Mouse (Mus musculus) hindbrain, embryonic 15.5 days (tissue): ENCODE data around the gene BC052040. TPM values are rescaled to one million over a fixed set of nuclear protein-coding genes. Genes with fewer than 3 reads are reported as not detected.

Source experiments
- ATAC-seq: fragments of 200-750 bp; cut with Nextera tagmentation; 2 replicates; pipeline ENCODE4 v1.8.0; 2017; ENCODE audit warnings: low read depth, moderate number of reproducible peaks, moderate TSS enrichment; ENCODE audit not compliant: low FRiP score
- H3K27ac ChIP-seq: fragments of 300-500 bp; sonication (generic); replicated peaks from 2 replicates; pipeline ENCODE4 v1.5.1; 2015; ENCODE audit warnings: mild to moderate bottlenecking, inconsistent platforms
- H3K27me3 ChIP-seq: fragments of 300-500 bp; sonication (generic); 2 replicates; pipeline ENCODE4 v1.6.1; 2015; ENCODE audit warnings: control low read depth, inconsistent platforms
- H3K36me3 ChIP-seq: fragments of 300-500 bp; sonication (generic); 2 replicates; pipeline ENCODE4 v1.6.1; 2015; ENCODE audit warnings: control low read depth, inconsistent platforms
- H3K4me1 ChIP-seq: fragments of 300-500 bp; sonication (generic); replicated peaks from 2 replicates; pipeline ENCODE4 v1.6.1; 2015; ENCODE audit warnings: control low read depth, inconsistent platforms
- H3K4me2 ChIP-seq: fragments of 300-500 bp; sonication (generic); 2 replicates; pipeline ENCODE4 v1.6.1; 2015; ENCODE audit warnings: moderate library complexity, mild to moderate bottlenecking, inconsistent platforms
- H3K4me3 ChIP-seq: fragments of 300-500 bp; sonication (generic); 2 replicates; pipeline ENCODE4 v1.5.1; 2015; ENCODE audit warnings: mild to moderate bottlenecking, inconsistent platforms
- H3K9ac ChIP-seq: fragments of 300-500 bp; sonication (generic); 2 replicates; pipeline ENCODE4 v1.6.1; 2015; ENCODE audit warnings: inconsistent platforms
- H3K9me3 ChIP-seq: fragments of 300-500 bp; sonication (generic); 2 replicates; pipeline ENCODE4 v1.6.1; 2016; ENCODE audit warnings: control low read depth, inconsistent platforms
- WGBS: fragments of 180-500 bp; shearing (Covaris S2); methylation state at CpG from one replicate; pipeline ENCODE4 v1.1.7; 2015; 5-methylcytosine and 5-hydroxymethylcytosine counted together
- polyA plus RNA-seq: library from polyadenylated mRNA; unstranded; fragments of >200 nt; fragmentation: Nextera tagmentation; extraction: Ambion mirVana; gene quantifications from 2 replicates; pipeline ENCODE4 v1.2.1, GENCODE M21; 2015

BC052040 gene
- polyA plus RNA-seq, 1 experiment from 2014 or later, result 21.3 TPM

GRCm38 (mm10) chr2:115605829-115606336 is 24.4 kb downstream of the BC052040 start:
- Histone ChIP-seq H3K9me3 (no peaks in the 10 kb centered on the region), H3K27ac (no peak overlapping the region), H3K36me3 (no peaks in the 10 kb centered on the region), H3K4me2 (no peak overlapping the region), H3K9ac (no peak overlapping the region), H3K27me3 (no peaks in the 10 kb centered on the region), H3K4me3 (no peak overlapping the region), H3K4me1 (peaks cover 5% of the 10 kb centered on the region; the same call in 1 of the 2 replicates)
- ATAC-seq, result no peak
- 29% methylated on average over 1 of the region's 1 CpGs for WGBS

- Histone ChIP-seq H3K4me2 (no peak overlapping the region), H3K27ac (no peak overlapping the region), H3K27me3 (no peaks in the 10 kb centered on the region), H3K4me1 (no peaks in the 10 kb centered on the region), H3K9ac (no peak overlapping the region), H3K36me3 (no peaks in the 10 kb centered on the region), H3K4me3 (no peak overlapping the region), H3K9me3 (no peaks in the 10 kb centered on the region)
- WGBS, result 92% methylated on average over 3 of the region's 3 CpGs
- ATAC-seq, result no peak
Measured at GRCm38 (mm10) chr2:115609020-115609419, 27.5 kb downstream of the BC052040 start.

DNA sequence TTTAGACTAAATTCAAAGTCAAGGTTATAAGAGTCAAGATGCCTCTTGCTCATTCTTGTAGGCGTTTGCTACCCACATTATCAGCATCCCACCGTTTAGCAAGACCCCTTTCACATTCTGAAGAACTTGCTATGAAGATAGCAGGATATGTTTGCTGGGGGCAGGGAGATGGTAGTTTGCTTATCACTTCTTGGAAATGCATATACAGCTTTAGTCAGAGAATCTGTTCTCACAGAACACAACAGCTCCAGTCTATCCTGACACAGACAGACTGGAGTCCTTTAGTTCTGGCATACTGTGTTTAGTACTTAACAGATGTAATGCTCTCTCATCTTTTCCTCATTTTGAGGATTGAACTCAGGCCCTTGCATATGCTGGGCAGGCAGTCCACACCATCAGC is 28.6 kb downstream of the BC052040 start:
- no peak overlapping the region for H3K4me2 ChIP-seq
- no peak overlapping the region for H3K27ac ChIP-seq
- WGBS, result 85% methylated on average over 2 of the region's 2 CpGs
- H3K36me3 ChIP-seq, result no peaks in the 10 kb centered on the region
- ATAC-seq, result no peak
- no peaks in the 10 kb centered on the region for H3K9me3 ChIP-seq
- no peaks in the 10 kb centered on the region for H3K27me3 ChIP-seq
- H3K9ac ChIP-seq, result no peak overlapping the region
- no peaks in the 10 kb centered on the region for H3K4me1 ChIP-seq
- no peak overlapping the region for H3K4me3 ChIP-seq

GRCm38 (mm10) chr2:115610503-115610902 is 29.0 kb downstream of the BC052040 start:
- WGBS, result 93% methylated on average over 6 of the region's 6 CpGs
- H3K4me3 ChIP-seq, result no peak overlapping the region
- H3K4me1 ChIP-seq, result no peaks in the 10 kb centered on the region
- no peaks in the 10 kb centered on the region for H3K27me3 ChIP-seq
- no peak overlapping the region for H3K9ac ChIP-seq
- no peaks in the 10 kb centered on the region for H3K9me3 ChIP-seq
- H3K4me2 ChIP-seq, result no peak overlapping the region
- H3K27ac ChIP-seq, result no peak overlapping the region
- ATAC-seq, result no peak
- no peaks in the 10 kb centered on the region for H3K36me3 ChIP-seq

DNA sequence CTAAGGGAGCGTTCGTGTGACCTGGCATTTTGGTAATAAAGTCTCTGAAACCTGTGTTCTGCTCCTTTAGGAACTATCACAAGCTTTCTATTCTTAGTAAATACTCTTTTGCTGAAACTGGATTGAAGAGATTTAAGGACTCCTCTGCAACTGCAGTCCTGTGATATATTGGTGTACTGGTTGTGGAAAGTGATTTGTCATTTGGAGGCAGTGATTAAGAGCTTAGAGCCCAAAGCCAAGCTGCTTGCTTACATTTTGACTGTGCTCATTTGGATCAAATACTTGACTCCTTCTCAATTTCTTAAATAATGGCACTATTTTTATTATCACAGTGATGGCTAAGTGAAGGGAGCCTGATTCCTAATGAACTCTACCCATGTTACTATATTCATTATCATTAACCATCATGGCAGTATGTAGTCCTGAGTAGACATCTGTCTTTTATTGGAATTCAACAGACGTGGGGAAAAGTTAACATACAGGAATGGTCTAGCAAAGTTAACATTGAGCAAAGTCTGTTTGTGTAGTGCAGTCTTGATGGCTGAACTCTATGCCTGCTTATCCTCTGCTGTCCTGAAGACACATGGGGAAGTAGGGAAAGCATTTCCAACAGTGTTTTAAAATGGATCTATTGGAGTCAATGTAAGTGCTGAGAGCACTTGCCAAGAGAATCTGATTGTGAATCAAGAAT is 32.5 kb downstream of the BC052040 start:
- no peaks in the 10 kb centered on the region for H3K36me3 ChIP-seq
- H3K27me3 ChIP-seq, result no peaks in the 10 kb centered on the region
- no peaks in the 10 kb centered on the region for H3K4me1 ChIP-seq
- WGBS, result 91% methylated on average over 3 of the region's 3 CpGs
- no peak overlapping the region for H3K4me2 ChIP-seq
- H3K27ac ChIP-seq, result no peak overlapping the region
- no peaks in the 10 kb centered on the region for H3K9me3 ChIP-seq
- H3K4me3 ChIP-seq, result no peak overlapping the region
- H3K9ac ChIP-seq, result no peak overlapping the region
- ATAC-seq, result no peak

- H3K9me3 ChIP-seq, result no peaks in the 10 kb centered on the region
- 92% methylated on average over 4 of the region's 4 CpGs for WGBS
Measured at GRCm38 (mm10) chr2:115628471-115628870, 47.0 kb downstream of the BC052040 start.

GRCm38 (mm10) chr2:115631031-115631434 is 49.5 kb downstream of the BC052040 start:
- Histone ChIP-seq H3K27me3 (no peaks in the 10 kb centered on the region), H3K4me1 (no peaks in the 10 kb centered on the region), H3K9me3 (no peaks in the 10 kb centered on the region), H3K36me3 (no peaks in the 10 kb centered on the region), H3K4me3 (no peak overlapping the region), H3K9ac (no peak overlapping the region), H3K27ac (no peak overlapping the region), H3K4me2 (no peak overlapping the region)
- 26% methylated on average over 5 of the region's 5 CpGs for WGBS
- peak; percentile 90 for ATAC-seq

More at GRCm38 (mm10) chr2:115628471-115628870, 47.0 kb downstream of the BC052040 start:
- H3K4me3 ChIP-seq, result no peak overlapping the region
- no peak overlapping the region for H3K4me2 ChIP-seq
- H3K27me3 ChIP-seq, result no peaks in the 10 kb centered on the region
- H3K36me3 ChIP-seq, result no peaks in the 10 kb centered on the region
- no peak for ATAC-seq
- H3K9ac ChIP-seq, result no peak overlapping the region
- H3K27ac ChIP-seq, result no peak overlapping the region
- H3K4me1 ChIP-seq, result no peaks in the 10 kb centered on the region

- Histone ChIP-seq H3K27me3 (no peaks in the 10 kb centered on the region), H3K9ac (no peak overlapping the region), H3K4me3 (no peak overlapping the region), H3K9me3 (no peaks in the 10 kb centered on the region), H3K36me3 (no peaks in the 10 kb centered on the region), H3K27ac (0 out of 2 replicates have a peak overlapping the region, but pooled peaks have one; percentile 25), H3K4me2 (no peak overlapping the region), H3K4me1 (no peaks in the 10 kb centered on the region)
- ATAC-seq, result no peak
- 75% methylated on average over 4 of the region's 4 CpGs for WGBS
Measured at GRCm38 (mm10) chr2:115631826-115632225, 50.3 kb downstream of the BC052040 start.

GRCm38 (mm10) chr2:115650203-115650602 is 68.7 kb downstream of the BC052040 start:
- H3K9me3 ChIP-seq, result no peaks in the 10 kb centered on the region
- H3K4me3 ChIP-seq, result no peak overlapping the region
- no peaks in the 10 kb centered on the region for H3K4me1 ChIP-seq
- no peaks in the 10 kb centered on the region for H3K27me3 ChIP-seq
- 83% methylated on average over 2 of the region's 2 CpGs for WGBS
- H3K9ac ChIP-seq, result no peak overlapping the region
- no peak overlapping the region for H3K27ac ChIP-seq
- no peak for ATAC-seq
- H3K36me3 ChIP-seq, result no peaks in the 10 kb centered on the region
- H3K4me2 ChIP-seq, result no peak overlapping the region

DNA sequence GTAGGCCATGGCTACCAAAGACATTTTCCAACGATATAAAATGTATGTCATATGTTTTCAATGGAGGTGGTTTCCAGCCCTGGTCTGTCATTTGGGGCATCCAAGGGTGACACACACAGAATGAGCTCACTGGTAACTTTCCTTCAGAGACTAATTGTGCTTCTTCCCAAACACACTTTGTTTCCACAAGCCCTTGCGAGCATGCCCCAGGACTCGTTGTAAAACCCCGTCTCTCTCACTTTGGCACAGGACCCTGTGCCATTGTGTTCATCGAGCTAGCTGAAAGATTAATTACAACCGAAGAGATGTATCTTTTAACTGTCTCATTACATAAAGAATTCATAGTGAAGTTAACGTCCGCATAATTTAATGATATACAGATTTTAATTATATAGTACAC is 78.2 kb downstream of the BC052040 start:
- H3K36me3 ChIP-seq, result no peaks in the 10 kb centered on the region
- H3K4me2 ChIP-seq, result no peak overlapping the region
- no peak overlapping the region for H3K4me3 ChIP-seq
- H3K27me3 ChIP-seq, result no peaks in the 10 kb centered on the region
- no peaks in the 10 kb centered on the region for H3K9me3 ChIP-seq
- H3K27ac ChIP-seq, result no peak overlapping the region
- ATAC-seq, result no peak
- WGBS, result 48% methylated on average over 8 of the region's 8 CpGs
- peaks cover 19% of the 10 kb centered on the region for H3K4me1 ChIP-seq
- H3K9ac ChIP-seq, result no peak overlapping the region

DNA sequence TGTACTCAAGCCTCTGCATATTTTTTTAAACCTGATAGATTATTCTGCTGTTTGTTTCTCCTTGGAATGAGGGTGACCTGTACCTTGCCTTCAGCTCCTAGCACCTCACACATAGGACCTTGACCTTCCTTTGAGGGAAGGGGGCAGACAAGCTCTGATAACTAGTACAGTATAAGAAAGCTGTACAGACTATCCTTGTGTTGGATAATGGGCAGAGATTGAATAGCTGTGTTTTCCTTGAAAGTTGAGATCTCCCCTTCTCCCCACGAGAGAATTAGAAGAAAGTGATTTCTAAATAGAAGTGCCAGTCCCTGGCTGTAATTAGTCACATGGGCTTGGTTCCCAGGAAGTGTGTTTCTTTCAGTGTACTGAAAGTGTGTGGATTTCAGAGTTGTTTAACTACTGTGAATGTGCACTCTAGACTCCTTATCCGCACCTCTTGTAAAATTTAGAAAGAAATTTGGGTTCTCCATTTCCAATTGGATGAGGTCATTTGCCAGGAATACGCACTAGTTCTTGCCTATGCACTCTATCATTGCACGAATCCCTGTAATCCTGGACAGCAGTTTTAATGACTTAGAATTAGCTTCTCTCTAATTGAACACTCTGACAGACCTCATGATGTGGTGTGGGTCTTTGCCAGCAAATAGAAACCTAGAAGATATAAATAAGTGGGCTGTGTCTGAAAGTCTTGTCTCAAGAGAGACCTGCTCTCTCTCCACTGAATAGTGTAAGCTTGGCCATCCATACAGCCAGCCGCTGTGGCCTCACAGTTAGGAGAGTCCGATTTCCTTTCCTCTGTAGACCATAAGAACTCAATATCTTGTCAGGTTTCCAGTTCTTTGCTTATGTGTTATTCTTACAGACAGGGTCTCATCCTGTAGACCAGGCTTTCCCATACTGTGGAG is 79.0 kb downstream of the BC052040 start:
- H3K9me3 ChIP-seq, result no peaks in the 10 kb centered on the region
- 82% methylated on average over 6 of the region's 6 CpGs for WGBS
- no peak overlapping the region for H3K27ac ChIP-seq
- H3K9ac ChIP-seq, result no peak overlapping the region
- H3K4me3 ChIP-seq, result no peak overlapping the region
- peaks cover 19% of the 10 kb centered on the region for H3K4me1 ChIP-seq
- no peak for ATAC-seq
- H3K4me2 ChIP-seq, result no peak overlapping the region
- H3K36me3 ChIP-seq, result no peaks in the 10 kb centered on the region
- H3K27me3 ChIP-seq, result no peaks in the 10 kb centered on the region

GRCm38 (mm10) chr2:115667516-115667915 is 86.0 kb downstream of the BC052040 start:
- Histone ChIP-seq H3K27me3 (no peaks in the 10 kb centered on the region), H3K27ac (no peak overlapping the region), H3K36me3 (no peaks in the 10 kb centered on the region), H3K4me1 (no peaks in the 10 kb centered on the region), H3K4me2 (no peak overlapping the region), H3K4me3 (no peak overlapping the region), H3K9me3 (no peaks in the 10 kb centered on the region), H3K9ac (no peak overlapping the region)
- WGBS, result 89% methylated on average over 2 of the region's 2 CpGs
- ATAC-seq, result no peak
